Mouse (Mus musculus): Measurements from ENCODE around the gene Wdr20. TPM values are rescaled to one million over a fixed set of nuclear protein-coding genes. Genes with fewer than 3 reads are reported as not detected.

Gene Wdr20
- polyA plus RNA-seq, 1 experiment from 2014 or later = 23.6 TPM

DNA sequence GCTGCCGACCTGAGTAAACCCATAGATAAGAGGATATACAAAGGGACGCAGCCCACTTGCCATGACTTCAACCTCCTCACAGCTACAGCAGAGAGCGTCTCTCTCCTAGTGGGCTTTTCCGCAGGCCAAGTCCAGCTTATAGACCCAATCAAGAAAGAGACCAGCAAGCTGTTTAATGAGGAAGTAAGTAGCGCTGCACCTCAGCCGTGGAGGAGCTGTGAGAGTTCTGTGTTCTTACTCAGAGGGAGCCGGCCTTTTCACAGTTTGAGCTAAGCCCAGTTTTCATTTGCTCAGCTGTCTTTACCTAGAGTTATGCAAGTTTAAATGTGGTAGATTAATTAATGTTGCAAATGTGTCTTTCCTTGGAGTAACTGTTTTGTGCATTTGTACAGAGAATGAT, 41.6 kb downstream of the Wdr20 start:
- Histone ChIP-seq H3K4me1 (ENCODE audit: control insufficient read depth, insufficient read depth, low read length) (no peaks in the 10 kb centered on the region; the same call in 1 of the 2 replicates), H3K9ac (ENCODE audit: low read length) (no peak overlapping the region), H3K36me3 (ENCODE audit: control insufficient read depth, insufficient read depth, low read length) (no peaks in the 10 kb centered on the region), H3K27ac (ENCODE audit: low read depth, low read length) (no peak overlapping the region), H3K4me2 (ENCODE audit: low read depth) (no peak overlapping the region), H3K4me3 (ENCODE audit: low read depth, low read length) (no peak overlapping the region), H3K27me3 (ENCODE audit: control insufficient read depth, insufficient read depth, low read length) (no peaks in the 10 kb centered on the region), H3K9me3 (ENCODE audit: control insufficient read depth, low read length) (no peaks in the 10 kb centered on the region)
- ATAC-seq (ENCODE audit: insufficient read depth, low FRiP score, low TSS enrichment) (no peak), DNase-seq (ENCODE audit: low spot score) (no peak)
- 87% methylated on average over 7 of the region's 7 CpGs for WGBS

DNA sequence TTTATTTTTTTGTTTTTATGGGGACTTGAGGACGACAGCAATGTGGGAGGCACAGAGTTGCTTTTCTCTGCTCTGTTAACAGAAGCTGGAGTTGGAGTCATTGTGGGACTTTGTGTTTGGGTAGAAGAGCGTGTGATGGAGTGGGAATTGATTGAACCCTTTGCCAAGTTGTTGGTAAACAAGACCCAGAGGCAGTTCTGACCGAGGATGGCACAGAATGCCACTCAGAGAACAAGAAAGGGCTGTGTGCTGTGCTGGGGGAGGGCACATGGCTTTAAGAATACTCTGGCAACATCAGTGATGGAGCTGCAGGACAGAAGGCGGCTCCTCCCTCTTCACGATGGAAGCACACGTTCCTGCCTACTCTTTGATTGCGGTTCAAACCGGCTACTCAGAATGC, 43.4 kb downstream of the Wdr20 start:
- Histone ChIP-seq H3K4me1 (ENCODE audit: control insufficient read depth, insufficient read depth, low read length) (no peaks in the 10 kb centered on the region), H3K4me3 (ENCODE audit: low read depth, low read length) (no peak overlapping the region), H3K36me3 (ENCODE audit: control insufficient read depth, insufficient read depth, low read length) (no peaks in the 10 kb centered on the region), H3K27me3 (ENCODE audit: control insufficient read depth, insufficient read depth, low read length) (no peaks in the 10 kb centered on the region), H3K4me2 (ENCODE audit: low read depth) (no peak overlapping the region), H3K27ac (ENCODE audit: low read depth, low read length) (no peak overlapping the region), H3K9ac (ENCODE audit: low read length) (no peak overlapping the region), H3K9me3 (ENCODE audit: control insufficient read depth, low read length) (no peaks in the 10 kb centered on the region)
- WGBS = 87% methylated on average over 8 of the region's 8 CpGs
- DNase-seq (ENCODE audit: low spot score) = no peak
- ATAC-seq (ENCODE audit: insufficient read depth, low FRiP score, low TSS enrichment) = no peak

DNA sequence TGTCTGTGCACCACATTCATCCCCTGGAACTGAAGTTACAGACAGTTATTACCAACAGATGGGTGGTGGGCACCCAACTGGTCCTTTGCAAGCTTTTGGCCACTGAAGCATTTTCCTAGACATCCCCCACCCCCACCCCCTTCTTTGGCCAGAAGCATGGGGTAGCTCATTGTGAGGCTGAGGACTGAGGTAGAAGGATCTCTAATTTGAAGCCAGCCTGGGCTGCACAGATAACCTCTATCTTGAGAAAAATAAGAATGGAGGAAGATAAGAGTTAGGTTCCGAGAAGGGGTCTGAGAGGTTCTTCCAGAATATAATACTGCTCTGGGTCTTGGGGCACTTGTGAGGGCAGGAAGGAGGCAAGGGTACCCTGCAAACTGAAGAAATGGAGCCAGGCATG, 44.5 kb downstream of the Wdr20 start:
- H3K4me2 ChIP-seq (ENCODE audit: low read depth) = no peak overlapping the region
- no peak for ATAC-seq (ENCODE audit: insufficient read depth, low FRiP score, low TSS enrichment)
- H3K27ac ChIP-seq (ENCODE audit: low read depth, low read length) = no peak overlapping the region
- H3K36me3 ChIP-seq (ENCODE audit: control insufficient read depth, insufficient read depth, low read length) = no peaks in the 10 kb centered on the region
- no peaks in the 10 kb centered on the region for H3K27me3 ChIP-seq (ENCODE audit: control insufficient read depth, insufficient read depth, low read length)
- no peak overlapping the region for H3K9ac ChIP-seq (ENCODE audit: low read length)
- no peaks in the 10 kb centered on the region for H3K9me3 ChIP-seq (ENCODE audit: control insufficient read depth, low read length)
- DNase-seq (ENCODE audit: low spot score) = no peak
- H3K4me1 ChIP-seq (ENCODE audit: control insufficient read depth, insufficient read depth, low read length) = no peaks in the 10 kb centered on the region
- H3K4me3 ChIP-seq (ENCODE audit: low read depth, low read length) = no peak overlapping the region
- 90% methylated on average over 1 of the region's 1 CpGs for WGBS

DNA sequence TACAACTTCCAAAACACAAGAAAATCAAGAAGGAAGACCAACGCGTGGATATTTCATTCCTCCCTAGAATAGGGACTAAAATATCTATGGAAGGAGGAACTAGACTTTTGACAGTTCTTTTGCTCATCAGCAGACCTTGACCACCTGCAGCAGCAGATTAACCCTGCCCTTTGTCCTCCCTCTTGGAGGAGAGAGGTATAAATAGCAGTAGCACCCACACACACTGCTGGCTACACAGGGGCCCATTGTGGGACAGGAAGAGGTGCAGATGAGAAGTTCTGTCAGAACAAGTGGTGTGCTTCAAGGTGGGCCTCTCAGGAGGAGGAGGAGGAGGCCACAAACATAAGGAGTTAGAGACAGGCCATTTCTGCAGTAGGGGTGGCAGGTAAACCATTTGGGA, 46.5 kb downstream of the Wdr20 start:
- no peaks in the 10 kb centered on the region for H3K4me1 ChIP-seq (ENCODE audit: control insufficient read depth, insufficient read depth, low read length)
- no peak overlapping the region for H3K27ac ChIP-seq (ENCODE audit: low read depth, low read length)
- H3K4me2 ChIP-seq (ENCODE audit: low read depth) = no peak overlapping the region
- no peaks in the 10 kb centered on the region for H3K27me3 ChIP-seq (ENCODE audit: control insufficient read depth, insufficient read depth, low read length)
- H3K36me3 ChIP-seq (ENCODE audit: control insufficient read depth, insufficient read depth, low read length) = no peaks in the 10 kb centered on the region
- no peak for ATAC-seq (ENCODE audit: insufficient read depth, low FRiP score, low TSS enrichment)
- WGBS = 98% methylated on average over 2 of the region's 2 CpGs
- no peak overlapping the region for H3K4me3 ChIP-seq (ENCODE audit: low read depth, low read length)
- DNase-seq (ENCODE audit: low spot score) = no peak
- H3K9ac ChIP-seq (ENCODE audit: low read length) = no peak overlapping the region
- no peaks in the 10 kb centered on the region for H3K9me3 ChIP-seq (ENCODE audit: control insufficient read depth, low read length)

DNA sequence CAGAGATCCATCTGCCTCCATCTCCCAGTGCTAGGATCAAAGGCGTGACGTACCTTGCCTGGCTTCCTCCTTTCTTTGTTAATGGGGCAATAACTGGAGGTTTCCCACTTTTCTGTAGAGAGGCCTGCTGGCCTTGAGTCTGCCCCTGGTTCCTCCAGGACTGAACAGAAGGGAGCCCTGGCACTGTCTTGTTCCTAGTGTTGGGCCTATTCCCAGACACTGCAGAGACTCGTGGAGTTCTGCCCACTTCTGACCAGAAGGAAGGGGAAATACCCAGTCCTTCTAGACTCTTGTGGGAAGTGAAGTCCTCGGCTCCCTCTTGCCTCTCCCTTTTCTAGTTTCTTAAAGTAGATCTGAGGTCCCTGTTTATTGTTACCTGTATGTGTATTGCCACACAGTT, 48.5 kb downstream of the Wdr20 start:
- 79% methylated on average over 4 of the region's 4 CpGs for WGBS
- ATAC-seq (ENCODE audit: insufficient read depth, low FRiP score, low TSS enrichment) (no peak), DNase-seq (ENCODE audit: low spot score) (no peak)
- no peaks in the 10 kb centered on the region for H3K4me1 ChIP-seq (ENCODE audit: control insufficient read depth, insufficient read depth, low read length)
- H3K36me3 ChIP-seq (ENCODE audit: control insufficient read depth, insufficient read depth, low read length) = no peaks in the 10 kb centered on the region
- H3K9me3 ChIP-seq (ENCODE audit: control insufficient read depth, low read length) = no peaks in the 10 kb centered on the region
- no peak overlapping the region for H3K4me3 ChIP-seq (ENCODE audit: low read depth, low read length)
- H3K9ac ChIP-seq (ENCODE audit: low read length) = no peak overlapping the region
- H3K27me3 ChIP-seq (ENCODE audit: control insufficient read depth, insufficient read depth, low read length) = no peaks in the 10 kb centered on the region
- no peak overlapping the region for H3K4me2 ChIP-seq (ENCODE audit: low read depth)
- no peak overlapping the region for H3K27ac ChIP-seq (ENCODE audit: low read depth, low read length)

DNA sequence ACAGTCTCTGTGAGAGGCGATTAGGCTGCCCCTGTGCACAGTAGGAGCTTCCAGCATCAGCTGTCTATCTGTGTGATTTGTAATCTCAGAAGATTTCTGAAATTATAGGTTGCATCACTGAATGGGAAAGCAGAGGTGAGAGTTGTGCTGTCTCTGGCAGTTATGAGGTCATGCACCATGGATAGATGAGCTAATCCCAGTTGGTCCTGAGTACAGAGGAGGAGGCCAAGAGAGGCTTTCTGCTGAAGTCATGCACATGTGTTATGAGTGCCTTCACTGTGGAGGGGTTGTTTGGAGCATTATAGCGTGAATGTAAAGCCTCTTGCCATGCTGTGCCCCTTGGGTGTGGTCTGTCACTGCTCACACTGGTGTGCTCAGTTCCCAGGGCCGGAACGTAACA, 52.8 kb downstream of the Wdr20 start:
- 91% methylated on average over 4 of the region's 4 CpGs for WGBS
- no peak overlapping the region for H3K27ac ChIP-seq (ENCODE audit: low read depth, low read length)
- H3K4me1 ChIP-seq (ENCODE audit: control insufficient read depth, insufficient read depth, low read length) = no peaks in the 10 kb centered on the region
- no peaks in the 10 kb centered on the region for H3K36me3 ChIP-seq (ENCODE audit: control insufficient read depth, insufficient read depth, low read length)
- H3K4me3 ChIP-seq (ENCODE audit: low read depth, low read length) = no peak overlapping the region
- no peaks in the 10 kb centered on the region for H3K9me3 ChIP-seq (ENCODE audit: control insufficient read depth, low read length)
- no peak overlapping the region for H3K9ac ChIP-seq (ENCODE audit: low read length)
- no peak overlapping the region for H3K4me2 ChIP-seq (ENCODE audit: low read depth)
- DNase-seq (ENCODE audit: low spot score) (no peak), ATAC-seq (ENCODE audit: insufficient read depth, low FRiP score, low TSS enrichment) (no peak)
- no peaks in the 10 kb centered on the region for H3K27me3 ChIP-seq (ENCODE audit: control insufficient read depth, insufficient read depth, low read length)

DNA sequence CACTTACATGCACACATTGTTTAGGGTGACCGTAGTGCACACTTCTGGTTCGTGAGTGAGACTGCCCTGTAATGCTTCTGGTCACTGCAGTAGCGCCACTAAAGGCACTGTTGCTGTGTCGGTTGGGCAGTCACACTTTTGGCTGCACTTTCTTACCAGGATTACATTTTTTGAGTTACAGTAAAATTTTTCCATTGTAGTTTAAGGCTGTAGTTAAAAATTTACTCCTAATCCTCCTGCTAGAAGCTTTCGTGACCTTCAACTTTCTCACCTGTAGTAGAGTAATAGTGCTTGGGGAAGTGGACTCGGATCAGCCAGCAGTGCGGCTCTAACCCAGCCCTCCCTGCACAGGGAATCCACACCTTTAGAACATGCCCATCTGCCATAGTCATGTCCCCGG, 53.3 kb downstream of the Wdr20 start:
- WGBS = 96% methylated on average over 8 of the region's 8 CpGs
- H3K27me3 ChIP-seq (ENCODE audit: control insufficient read depth, insufficient read depth, low read length) = no peaks in the 10 kb centered on the region
- no peak for DNase-seq (ENCODE audit: low spot score)
- no peaks in the 10 kb centered on the region for H3K36me3 ChIP-seq (ENCODE audit: control insufficient read depth, insufficient read depth, low read length)
- ATAC-seq (ENCODE audit: insufficient read depth, low FRiP score, low TSS enrichment) = no peak
- no peak overlapping the region for H3K4me3 ChIP-seq (ENCODE audit: low read depth, low read length)
- H3K9ac ChIP-seq (ENCODE audit: low read length) = no peak overlapping the region
- no peaks in the 10 kb centered on the region for H3K4me1 ChIP-seq (ENCODE audit: control insufficient read depth, insufficient read depth, low read length)
- no peak overlapping the region for H3K27ac ChIP-seq (ENCODE audit: low read depth, low read length)
- H3K4me2 ChIP-seq (ENCODE audit: low read depth) = no peak overlapping the region
- no peaks in the 10 kb centered on the region for H3K9me3 ChIP-seq (ENCODE audit: control insufficient read depth, low read length)

DNA sequence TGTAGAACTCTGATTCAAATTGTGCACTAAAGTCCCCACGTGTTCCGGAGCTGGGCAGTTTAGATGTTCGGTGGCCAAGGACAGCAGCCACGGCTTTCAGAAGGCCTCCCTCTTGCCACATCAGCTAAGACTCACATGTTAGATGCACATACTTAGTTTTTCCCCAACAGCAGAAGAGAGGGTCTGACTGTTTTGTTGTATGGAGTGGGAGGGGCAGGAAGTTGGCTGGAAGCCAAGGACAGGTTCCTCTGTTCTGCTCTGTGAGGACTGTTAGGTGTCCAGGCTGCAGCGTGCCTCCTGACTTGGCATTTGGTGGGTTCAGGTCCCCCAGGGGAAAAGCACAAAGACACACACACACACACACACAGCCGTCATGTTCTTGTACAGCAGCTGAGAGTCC, 57.3 kb downstream of the Wdr20 start:
- H3K9me3 ChIP-seq (ENCODE audit: control insufficient read depth, low read length) = no peaks in the 10 kb centered on the region
- H3K4me2 ChIP-seq (ENCODE audit: low read depth) = no peak overlapping the region
- no peaks in the 10 kb centered on the region for H3K36me3 ChIP-seq (ENCODE audit: control insufficient read depth, insufficient read depth, low read length)
- no peak overlapping the region for H3K4me3 ChIP-seq (ENCODE audit: low read depth, low read length)
- ATAC-seq (ENCODE audit: insufficient read depth, low FRiP score, low TSS enrichment) (no peak), DNase-seq (ENCODE audit: low spot score) (no peak)
- no peak overlapping the region for H3K27ac ChIP-seq (ENCODE audit: low read depth, low read length)
- H3K27me3 ChIP-seq (ENCODE audit: control insufficient read depth, insufficient read depth, low read length) = no peaks in the 10 kb centered on the region
- no peaks in the 10 kb centered on the region for H3K4me1 ChIP-seq (ENCODE audit: control insufficient read depth, insufficient read depth, low read length)
- no peak overlapping the region for H3K9ac ChIP-seq (ENCODE audit: low read length)
- WGBS = 98% methylated on average over 6 of the region's 6 CpGs

DNA sequence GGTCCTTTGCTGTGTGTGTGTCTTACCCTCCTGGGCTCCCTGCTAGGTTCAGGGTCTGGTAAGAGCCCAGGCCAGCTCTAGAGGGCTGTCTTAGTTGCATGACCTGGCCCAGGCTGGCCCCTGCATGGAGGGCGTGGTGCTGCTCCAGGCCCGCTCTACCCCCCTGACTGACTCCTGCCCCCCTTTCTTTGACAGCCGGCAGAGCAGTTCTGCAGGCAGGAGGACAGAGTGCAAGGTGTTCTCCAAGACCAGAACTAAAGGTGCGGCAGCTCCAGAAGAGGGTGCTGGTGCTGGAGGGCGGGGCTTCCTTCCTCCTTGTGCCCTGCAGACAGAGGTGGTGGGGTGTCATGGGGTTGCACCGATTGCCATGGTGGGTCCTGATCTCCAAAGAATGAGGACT, 59.0 kb downstream of the Wdr20 start:
- no peak overlapping the region for H3K4me3 ChIP-seq (ENCODE audit: low read depth, low read length)
- no peaks in the 10 kb centered on the region for H3K4me1 ChIP-seq (ENCODE audit: control insufficient read depth, insufficient read depth, low read length)
- WGBS = 84% methylated on average over 6 of the region's 6 CpGs
- no peak overlapping the region for H3K27ac ChIP-seq (ENCODE audit: low read depth, low read length)
- no peaks in the 10 kb centered on the region for H3K9me3 ChIP-seq (ENCODE audit: control insufficient read depth, low read length)
- no peak overlapping the region for H3K4me2 ChIP-seq (ENCODE audit: low read depth)
- ATAC-seq (ENCODE audit: insufficient read depth, low FRiP score, low TSS enrichment) (no peak), DNase-seq (ENCODE audit: low spot score) (no peak)
- no peaks in the 10 kb centered on the region for H3K27me3 ChIP-seq (ENCODE audit: control insufficient read depth, insufficient read depth, low read length)
- no peaks in the 10 kb centered on the region for H3K36me3 ChIP-seq (ENCODE audit: control insufficient read depth, insufficient read depth, low read length)
- no peak overlapping the region for H3K9ac ChIP-seq (ENCODE audit: low read length)
